Mouse (Mus musculus) kidney, adult 2 months (tissue): ENCODE results near the gene E130114P18Rik.

ENCODE experiments used
- CTCF ChIP-seq: fragments of 200-500 bp; conservative IDR thresholded peaks from 2 replicates; pipeline ENCODE4 v1.5.1; 2011; ENCODE audit warnings: low read depth, mild to moderate bottlenecking, control low read depth, low read length, moderate library complexity, mixed read lengths; ENCODE audit not compliant: insufficient read depth, insufficient read length
- POLR2A ChIP-seq: fragments of 200-500 bp; IDR thresholded peaks from one replicate; pipeline ENCODE4 v1.6.1; 2011; ENCODE audit warnings: low read depth, low read length, control low read depth

GRCm38 (mm10) chr4:97780666-97781435, 3.0 kb upstream of the E130114P18Rik start:
- no peak for TF ChIP-seq CTCF
- no peak for TF ChIP-seq POLR2A
